Mouse (Mus musculus) cerebellum, adult (tissue): Measurements from ENCODE around the gene Fcer1a.
"Not testable (repeated sequence)": the region's sequence is repeated elsewhere in the genome, so short reads cannot be mapped to it uniquely, and the experiment has no call there.

ENCODE experiments used
- ATAC-seq: cut with Nextera tagmentation; 2 replicates; pipeline ENCODE4 v1.9.2; 2017; ENCODE audit warnings: mild to moderate bottlenecking, moderate library complexity, mixed read lengths; ENCODE audit not compliant: insufficient number of reproducible peaks, low FRiP score, low TSS enrichment

Gene Fcer1a

GRCm38 (mm10) chr1:173227081-173227480, at the start of gene Fcer1a:
Gene Fcer1a, minus strand, starts transcription at chr1:173227214.
- no peak for ATAC-seq

DNA sequence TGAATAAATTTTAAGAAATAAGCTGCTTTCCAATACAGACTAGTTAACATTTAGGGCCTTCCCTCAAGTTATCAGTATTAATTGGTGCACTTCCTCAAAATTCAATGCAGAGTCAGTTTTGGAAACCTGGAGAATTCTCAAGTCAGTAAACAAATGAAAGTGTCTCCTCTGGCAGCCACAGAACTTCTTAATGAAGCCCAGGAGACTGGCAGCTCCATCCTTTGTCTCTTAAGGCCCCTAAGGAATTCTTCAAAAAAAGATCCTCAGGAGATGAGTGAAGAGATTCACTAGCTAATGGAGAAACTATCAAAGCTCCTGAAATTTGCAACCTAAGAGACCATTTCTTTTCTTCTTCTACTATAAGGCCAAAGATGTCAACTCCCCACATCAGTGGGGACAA, 38.7 kb upstream of the Fcer1a start, which contains the start of gene Olfr418:
Gene Olfr418, plus strand, starts transcription at position 301 of the 400 bp plus-strand sequence.
- no peak for ATAC-seq

DNA sequence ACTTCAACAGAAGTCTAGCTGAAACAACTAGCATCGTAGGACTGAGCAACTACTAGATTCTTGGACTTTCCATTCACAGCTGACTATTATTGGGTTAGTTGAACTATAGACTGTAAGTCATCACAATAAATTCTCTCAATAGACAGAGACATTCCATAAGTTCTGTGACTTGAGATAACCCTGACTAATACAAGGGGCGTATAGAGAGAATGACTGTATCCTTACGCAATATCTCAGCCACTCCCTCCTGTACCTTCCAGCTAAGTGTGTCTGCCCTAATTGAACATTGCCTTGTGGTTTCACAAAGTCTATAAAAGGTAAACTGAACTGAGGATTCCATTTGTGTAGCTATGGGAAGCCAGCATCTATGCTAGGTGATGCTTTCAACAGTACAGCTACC, 22.9 kb upstream of the Fcer1a start:
- no peak for ATAC-seq

DNA sequence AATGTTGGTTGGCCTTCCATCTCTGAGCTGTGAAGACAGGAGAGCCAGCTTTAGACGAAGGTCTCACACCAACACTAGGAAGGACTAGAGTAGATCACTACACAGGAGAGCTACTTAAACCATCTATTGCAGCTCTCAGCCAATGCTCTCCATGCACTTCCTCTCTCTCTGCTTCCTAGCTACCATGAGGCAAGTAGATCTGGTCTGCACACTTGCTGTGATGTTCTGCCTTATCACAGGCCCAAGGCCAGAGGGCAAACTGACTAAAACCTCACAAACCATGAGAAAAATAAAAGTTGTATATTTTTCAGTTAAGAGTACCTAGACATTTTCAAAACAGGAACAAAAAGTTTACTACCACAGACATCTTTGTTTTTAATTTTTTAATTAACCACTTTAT, 10.0 kb upstream of the Fcer1a start:
- ATAC-seq, result not testable (repeated sequence)

GRCm38 (mm10) chr1:173216481-173216880, 10.5 kb downstream of the Fcer1a start:
- ATAC-seq, result no peak

- no peak for ATAC-seq
Observed at GRCm38 (mm10) chr1:173212092-173212491, 14.9 kb downstream of the Fcer1a start, which contains the start of gene Olfr1404. Gene Olfr1404, plus strand, starts transcription at chr1:173212392.

- no peak for ATAC-seq
Observed at GRCm38 (mm10) chr1:173197508-173197907, 29.5 kb downstream of the Fcer1a start, which contains the start of gene Olfr218. Gene Olfr218, plus strand, starts transcription at chr1:173197808.

GRCm38 (mm10) chr1:173196359-173196758, 30.7 kb downstream of the Fcer1a start:
- no peak for ATAC-seq

DNA sequence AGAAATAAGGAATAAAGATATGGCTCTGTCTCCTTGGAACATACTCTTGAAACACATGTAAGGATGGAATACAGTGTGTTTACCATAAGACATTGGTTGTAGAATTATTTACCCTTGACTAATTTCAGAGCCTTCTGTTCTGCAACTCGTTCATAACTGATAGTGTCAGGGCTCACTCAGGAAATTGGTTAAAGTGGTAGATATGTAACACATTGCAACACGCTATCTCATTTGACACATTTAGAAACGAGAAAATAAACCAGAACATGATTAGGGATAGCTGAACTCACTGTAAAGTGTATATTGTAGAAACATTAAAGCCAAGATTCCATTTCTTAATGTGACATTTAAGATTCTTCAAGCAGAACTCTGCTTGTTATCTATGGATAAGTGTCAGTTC, 35.0 kb downstream of the Fcer1a start:
- ATAC-seq, result no peak

- ATAC-seq, result no peak
Observed at GRCm38 (mm10) chr1:173190540-173190939, 36.5 kb downstream of the Fcer1a start, which contains the start of gene Olfr1406. Gene Olfr1406, minus strand, starts transcription at chr1:173190640.

GRCm38 (mm10) chr1:173174154-173174842, 52.7 kb downstream of the Fcer1a start:
- ATAC-seq, result no peak
